Mouse (Mus musculus) splenic B cell, adult 2 months (primary cell): ENCODE measurements around the gene Ccdc150.

Experiments
- DNase-seq: peaks from one replicate; pipeline ENCODE4 v3.0.0-alpha.2; 2011; ENCODE audit warnings: low read depth, low spot score
- H3K27me3 ChIP-seq: 2 replicates; pipeline ENCODE4 v1.6.1; 2012; ENCODE audit warnings: mild to moderate bottlenecking, low read length, moderate library complexity, mixed read lengths; ENCODE audit not compliant: control insufficient read depth, poor library complexity, insufficient read depth, severe bottlenecking
- H3K36me3 ChIP-seq: 2 replicates; pipeline ENCODE4 v1.6.1; 2012; ENCODE audit warnings: mild to moderate bottlenecking, low read length, moderate library complexity, mixed read lengths; ENCODE audit not compliant: control insufficient read depth, poor library complexity, insufficient read depth, severe bottlenecking

Gene Ccdc150

DNA sequence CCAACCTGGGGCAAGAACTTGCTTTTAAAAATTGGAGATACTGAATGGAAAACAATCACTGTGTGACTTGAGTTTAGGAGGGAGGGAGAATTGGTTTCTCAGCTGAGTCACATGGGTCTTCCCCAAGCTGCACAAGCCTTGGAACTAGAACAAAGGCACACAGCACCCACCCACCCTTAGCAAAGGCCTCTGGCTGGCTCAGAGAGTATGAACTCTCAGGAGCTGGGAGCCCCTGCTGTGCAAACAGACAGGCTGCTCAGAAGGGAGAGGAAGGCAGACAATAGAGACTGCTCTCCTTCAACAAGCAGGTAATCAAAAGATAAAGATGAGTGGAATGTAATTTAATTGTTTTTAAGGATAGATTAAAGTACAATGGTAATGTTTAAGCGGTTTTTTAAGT, 133.7 kb downstream of the Ccdc150 start:
- DNase-seq: no peak
- Histone ChIP-seq H3K36me3 (no peaks in the 10 kb centered on the region), H3K27me3 (no peaks in the 10 kb centered on the region)

GRCm38 (mm10) chr1:54402736-54403135, 152.3 kb downstream of the Ccdc150 start:
- DNase-seq: no peak
- H3K27me3 ChIP-seq: no peaks in the 10 kb centered on the region
- peaks cover 8% of the 10 kb centered on the region; the same call in 1 of the 2 replicates for H3K36me3 ChIP-seq
